Comparison of ENCODE assay signal across 13 mouse cellular contexts in the genomic region with DNA sequence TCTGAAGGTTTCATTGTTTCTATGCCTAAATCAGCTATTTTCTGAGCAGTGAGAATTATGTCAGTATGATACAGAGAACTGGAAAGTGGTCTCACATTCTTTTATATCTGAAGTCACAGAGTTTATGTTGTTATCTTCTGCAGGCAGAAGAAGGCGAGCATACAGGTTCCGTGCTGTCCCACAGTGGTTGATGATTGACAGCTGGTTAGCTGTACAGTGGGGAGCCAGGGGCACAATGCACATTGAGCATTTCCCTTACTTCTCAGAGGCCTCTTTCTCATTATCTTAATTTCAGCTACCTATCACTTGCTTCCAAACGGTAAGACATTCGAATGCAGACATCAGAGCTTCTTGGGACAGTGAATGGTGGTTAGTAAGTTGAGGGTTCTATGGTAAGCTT.
"Had no signal": no experiment of that assay in that cellular context is flagged by ENCODE, and none has a peak within 500 bp of the region (broad histone marks: within the 10 kb centered on the region; RNA-seq: fewer than 3 reads in every experiment).

No protein-coding gene starts in this region.

- H3K36me3 ChIP-seq: kidney, embryonic 15.5 days; limb, embryonic 10.5 days; midbrain, embryonic 13.5 days; neural tube, embryonic 13.5 days had no signal

- H3K4me2 ChIP-seq: kidney, embryonic 15.5 days; midbrain, embryonic 13.5 days; neural tube, embryonic 13.5 days had no signal

- H3K27ac ChIP-seq: kidney, embryonic 15.5 days; left cerebral cortex, adult 2 months; limb, embryonic 10.5 days; midbrain, embryonic 13.5 days; neural tube, embryonic 13.5 days had no signal

- H3K9me3 ChIP-seq: kidney, embryonic 15.5 days; limb, embryonic 10.5 days; midbrain, embryonic 13.5 days; neural tube, embryonic 13.5 days had no signal

- H3K9ac ChIP-seq: kidney, embryonic 15.5 days; midbrain, embryonic 13.5 days; neural tube, embryonic 13.5 days had no signal

- ATAC-seq: intestine, embryonic 16.5 days; lung, postnatal 0 days; midbrain, embryonic 13.5 days had no signal

- DNase-seq: kidney, adult 2 months; kidney, postnatal 14 days; lung, adult 2 months; lung, postnatal 36 days; retina, postnatal 1 day; thymus, postnatal 36 days had no signal

- H3K27me3 ChIP-seq: kidney, embryonic 15.5 days; midbrain, embryonic 13.5 days; neural tube, embryonic 13.5 days had no signal

- H3K4me3 ChIP-seq: kidney, embryonic 15.5 days; left cerebral cortex, adult 2 months; limb, embryonic 10.5 days; midbrain, embryonic 13.5 days; neural tube, embryonic 13.5 days had no signal
